Mouse (Mus musculus) myocyte (in vitro differentiated cells): ENCODE results near the gene Lurap1. TPM values are rescaled to one million over a fixed set of nuclear protein-coding genes. Genes with fewer than 3 reads are reported as not detected.

Experiments
- H3K27me3 ChIP-seq: one replicate; pipeline ENCODE4 v1.6.1; 2011; ENCODE audit not compliant: control insufficient read depth, insufficient read depth, insufficient read length
- H3K36me3 ChIP-seq: one replicate; pipeline ENCODE4 v1.6.1; 2011; ENCODE audit not compliant: control insufficient read depth, insufficient read depth
- H3K4me2 ChIP-seq: one replicate; pipeline ENCODE4 v1.6.1; 2011; ENCODE audit warnings: low read depth, control low read depth
- H3K4me3 ChIP-seq: one replicate; pipeline ENCODE4 v1.5.1; 2011; ENCODE audit warnings: mild to moderate bottlenecking, control low read depth, moderate library complexity
- H3K79me2 ChIP-seq: one replicate; pipeline ENCODE4 v1.6.1; 2011; ENCODE audit not compliant: control insufficient read depth, insufficient read depth
- H3ac ChIP-seq: one replicate; pipeline ENCODE4 v1.6.1; 2011; ENCODE audit not compliant: control insufficient read depth, insufficient read length
- CEBPB ChIP-seq: IDR thresholded peaks from 2 replicates; pipeline ENCODE4 v1.6.1; 2011; ENCODE audit warnings: mild to moderate bottlenecking, moderate library complexity; ENCODE audit not compliant: poor library complexity, insufficient read depth, severe bottlenecking
- E2F4 ChIP-seq: IDR thresholded peaks from one replicate; pipeline ENCODE4 v1.6.1; 2011; ENCODE audit warnings: mild to moderate bottlenecking, control low read depth, moderate library complexity; ENCODE audit not compliant: insufficient read depth
- MAX ChIP-seq: IDR thresholded peaks from one replicate; pipeline ENCODE4 v1.6.1; 2011; ENCODE audit warnings: low read depth, mild to moderate bottlenecking, control low read depth
- MYOD1 ChIP-seq, 3 experiments: IDR thresholded peaks; one replicate each; pipeline ENCODE4 v1.6.1; 2011; ENCODE audit warnings: control low read depth in 2 of 3, low read depth in 2 of 3, mild to moderate bottlenecking in 2 of 3, moderate library complexity in 1 of 3; ENCODE audit not compliant: insufficient read length in 2 of 3, control insufficient read depth in 1 of 3
- MYOG ChIP-seq, 3 experiments: IDR thresholded peaks; one replicate each; pipeline ENCODE4 v1.6.1; 2011; ENCODE audit warnings: control low read depth in 2 of 3, low read depth in 2 of 3, mild to moderate bottlenecking in 2 of 3; ENCODE audit not compliant: insufficient read length in 2 of 3, control insufficient read depth in 1 of 3, insufficient read depth in 1 of 3
- POLR2A ChIP-seq: IDR thresholded peaks from one replicate; pipeline ENCODE4 v1.6.1; 2011; ENCODE audit warnings: low read depth, mild to moderate bottlenecking, control low read depth, moderate library complexity; ENCODE audit not compliant: insufficient read length
- POLR2AphosphoS2 ChIP-seq: IDR thresholded peaks from one replicate; pipeline ENCODE4 v1.6.1; 2011; ENCODE audit warnings: low read depth, control low read depth; ENCODE audit not compliant: insufficient read length
- REST ChIP-seq: IDR thresholded peaks from one replicate; pipeline ENCODE4 v1.6.1; 2011; ENCODE audit warnings: mild to moderate bottlenecking, control low read depth, moderate library complexity; ENCODE audit not compliant: insufficient read depth, insufficient read length
- SRF ChIP-seq: IDR thresholded peaks from one replicate; pipeline ENCODE4 v1.6.1; 2011; ENCODE audit warnings: low read depth; ENCODE audit not compliant: control insufficient read depth, insufficient read length
- TCF12 ChIP-seq: IDR thresholded peaks from one replicate; pipeline ENCODE4 v1.6.1; 2011; ENCODE audit warnings: mild to moderate bottlenecking, control low read depth; ENCODE audit not compliant: poor library complexity, insufficient read depth, severe bottlenecking
- TCF3 ChIP-seq: IDR thresholded peaks from one replicate; pipeline ENCODE4 v1.6.1; 2011; ENCODE audit warnings: low read depth, control low read depth; ENCODE audit not compliant: insufficient read length
- USF1 ChIP-seq: IDR thresholded peaks from one replicate; pipeline ENCODE4 v1.6.1; 2011; ENCODE audit warnings: low read depth, mild to moderate bottlenecking, control low read depth, moderate library complexity
- polyA plus RNA-seq: library from polyadenylated mRNA; unstranded; fragments of >200 nt; fragmentation: generic; extraction: Trizol; gene quantifications from one replicate; pipeline ENCODE4 v1.2.1, GENCODE M21; 2012; ENCODE audit warnings: missing spikeins

The Lurap1 gene
- polyA plus RNA-seq, 1 experiment = 1.5 TPM

DNA sequence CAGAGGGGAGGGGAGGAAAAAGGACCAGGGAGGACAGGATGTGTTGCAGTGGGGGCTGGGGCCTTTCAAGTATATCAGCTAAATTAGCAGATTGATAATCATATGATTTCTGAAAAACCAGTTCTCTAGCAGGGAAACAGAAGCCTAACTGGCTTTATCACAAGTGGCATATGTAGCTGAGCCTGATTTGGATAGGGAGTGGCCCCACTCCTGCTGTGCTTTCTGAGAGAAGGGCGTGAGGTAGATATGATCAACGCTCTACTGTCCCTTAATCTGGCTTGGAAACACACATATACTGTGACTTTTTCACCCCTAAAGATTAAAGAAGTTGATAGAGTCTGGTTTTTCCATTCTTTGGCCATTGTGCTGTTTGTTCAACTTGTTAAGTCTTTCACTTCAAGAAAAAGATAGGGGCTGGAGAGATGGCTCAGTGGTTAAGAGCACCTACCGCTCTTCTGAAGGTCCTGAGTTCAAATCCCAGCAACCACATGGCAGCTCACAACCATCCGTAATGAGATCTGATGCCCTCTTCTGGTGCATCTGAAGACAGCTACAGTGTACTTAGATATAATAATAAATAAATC, 25.2 kb downstream of the Lurap1 start:
- Histone ChIP-seq H3K4me3 (no peak overlapping the region), H3K36me3 (no peaks in the 10 kb centered on the region), H3K4me2 (no peak overlapping the region), H3K79me2 (peaks cover 3% of the 10 kb centered on the region), H3ac (no peak overlapping the region), H3K27me3 (no peaks in the 10 kb centered on the region)
- no peak for TF ChIP-seq REST
- TF ChIP-seq POLR2AphosphoS2 = no peak
- TF ChIP-seq SRF = no peak

DNA sequence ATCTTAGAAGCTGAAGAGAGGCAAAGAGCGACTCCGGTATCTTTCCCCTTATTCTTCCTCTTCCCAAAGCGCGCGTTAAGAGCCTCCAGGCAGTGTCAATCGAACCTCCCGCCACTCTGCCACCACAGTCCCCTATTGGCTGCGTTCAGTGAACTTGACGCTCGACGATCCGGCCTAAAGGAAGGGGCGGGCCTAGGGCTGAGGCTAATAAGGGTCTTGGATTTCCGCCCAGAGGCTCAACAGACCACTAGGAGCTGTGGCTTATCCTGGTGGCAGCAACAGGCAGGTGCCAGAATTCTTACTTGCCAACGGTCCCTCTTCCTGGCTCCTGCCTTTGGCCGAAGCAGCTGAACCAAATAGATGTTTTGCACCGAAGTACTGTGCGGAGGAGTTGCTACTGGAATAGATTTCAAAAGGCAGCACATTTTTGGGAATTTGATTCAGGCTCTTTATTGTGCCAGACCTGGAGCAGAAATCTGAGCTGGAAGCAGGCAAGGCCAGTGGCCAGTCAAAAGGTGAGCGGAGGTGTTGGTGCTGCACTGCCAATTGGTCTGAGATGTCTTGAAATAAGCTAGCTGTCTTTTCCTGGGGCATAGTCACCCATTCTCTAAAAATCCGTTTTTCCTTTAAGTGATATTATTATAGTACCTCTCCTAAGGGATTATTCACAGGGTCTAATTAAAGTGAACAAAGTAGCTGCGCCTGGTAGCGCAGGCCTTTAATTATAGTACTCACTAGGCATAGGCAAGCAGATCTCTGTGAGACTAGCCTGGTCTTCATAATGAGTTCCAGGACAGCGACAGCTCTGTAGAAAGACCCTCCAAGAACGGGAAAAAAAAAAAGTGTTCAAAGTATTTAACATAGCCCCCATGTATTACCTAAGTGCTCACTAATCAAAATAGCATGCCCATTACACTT, 27.3 kb downstream of the Lurap1 start, which contains the start of the genes Rad54l and Pomgnt1:
Rad54l (minus strand) TSS at position 89 of the 918 bp plus-strand sequence.
Pomgnt1 (plus strand) TSS at position 239 of the 918 bp plus-strand sequence.
- no peaks in the 10 kb centered on the region for H3K36me3 ChIP-seq
- no peak for TF ChIP-seq POLR2AphosphoS2
- no peak for TF ChIP-seq TCF12
- no peak for TF ChIP-seq TCF3
- TF ChIP-seq MYOG (IDR thresholded peaks at IDR 0.05; ENCODE audit: control insufficient read depth in 1 of 3, insufficient read depth in 1 of 3, insufficient read length in 2 of 3, low read depth in 2 of 3) = no peak
- peak; percentile 93 for TF ChIP-seq SRF
- TF ChIP-seq POLR2A = peak; percentile 67
- TF ChIP-seq REST = no peak
- peak in 1 of 3 experiments; percentile 22 for TF ChIP-seq MYOD1 (IDR thresholded peaks at IDR 0.05; ENCODE audit: control insufficient read depth in 1 of 3, insufficient read length in 2 of 3, low read depth in 2 of 3)
- peak; percentile 94 for TF ChIP-seq E2F4
- TF ChIP-seq USF1 = no peak
- no peak for TF ChIP-seq MAX
- TF ChIP-seq CEBPB = no peak
- H3K79me2 ChIP-seq = peaks cover 3% of the 10 kb centered on the region
- no peaks in the 10 kb centered on the region for H3K27me3 ChIP-seq
- H3ac ChIP-seq = no peak within 1 kb of the TSS
- peak within 1 kb of the TSS; percentile 44 for H3K4me3 ChIP-seq
- peak within 1 kb of the TSS; percentile 100 for H3K4me2 ChIP-seq

DNA sequence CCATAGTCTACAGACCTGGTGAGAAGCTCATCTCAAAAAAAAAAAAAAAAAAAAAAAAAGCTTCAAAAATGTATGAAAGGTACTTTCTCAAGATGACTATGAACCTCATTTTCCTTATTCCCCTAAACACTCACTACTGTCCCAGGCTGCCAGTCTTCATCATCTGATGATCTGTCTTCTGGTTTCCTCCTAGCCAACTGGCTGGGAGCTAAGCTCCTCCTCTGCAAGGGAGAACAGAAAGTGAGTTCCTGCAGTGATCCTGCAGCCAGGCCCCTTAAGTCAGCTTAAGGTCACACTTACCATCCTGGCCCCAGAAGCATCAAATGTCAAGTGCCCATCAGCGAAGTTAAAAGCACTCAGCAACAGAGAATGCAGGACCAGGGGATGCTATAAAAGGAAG, 28.4 kb downstream of the Lurap1 start:
- Histone ChIP-seq H3K36me3 (no peaks in the 10 kb centered on the region), H3K4me3 (peak overlapping the region; percentile 44), H3K27me3 (no peaks in the 10 kb centered on the region), H3K4me2 (peak overlapping the region; percentile 100), H3K79me2 (peaks cover 3% of the 10 kb centered on the region), H3ac (no peak overlapping the region)
- TF ChIP-seq E2F4 = no peak
- no peak for TF ChIP-seq MAX
- TF ChIP-seq MYOG (IDR thresholded peaks at IDR 0.05; ENCODE audit: control insufficient read depth in 1 of 3, insufficient read depth in 1 of 3, insufficient read length in 2 of 3, low read depth in 2 of 3) = no peak
- no peak for TF ChIP-seq TCF12
- TF ChIP-seq POLR2A = no peak

DNA sequence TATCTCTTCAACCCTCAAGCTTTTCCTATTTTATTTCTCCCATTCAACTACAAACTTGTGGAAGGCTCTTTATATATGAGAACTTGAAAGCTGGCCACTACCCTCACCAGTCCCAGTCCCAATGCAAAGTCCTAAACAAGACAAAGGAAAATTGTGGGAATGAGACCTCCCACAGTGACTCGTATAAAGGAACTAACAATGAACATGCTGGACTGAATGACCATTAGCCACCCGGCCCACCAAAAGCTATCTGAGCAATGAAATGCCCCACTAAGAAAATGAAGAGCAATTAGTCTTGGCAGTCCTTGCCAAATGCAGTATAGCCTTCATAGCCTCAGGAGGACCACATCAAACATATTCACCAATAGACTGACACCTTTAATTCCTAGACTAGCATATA, 39.7 kb downstream of the Lurap1 start:
- TF ChIP-seq SRF (no peak), MAX (no peak), E2F4 (no peak), POLR2AphosphoS2 (no peak), POLR2A (no peak), USF1 (no peak), REST (no peak), CEBPB (no peak), TCF12 (no peak), MYOG (IDR thresholded peaks at IDR 0.05; ENCODE audit: control insufficient read depth in 1 of 3, insufficient read depth in 1 of 3, insufficient read length in 2 of 3, low read depth in 2 of 3) (no peak), MYOD1 (IDR thresholded peaks at IDR 0.05; ENCODE audit: control insufficient read depth in 1 of 3, insufficient read length in 2 of 3, low read depth in 2 of 3) (no peak), TCF3 (no peak)
- H3K36me3 ChIP-seq = no peaks in the 10 kb centered on the region
- no peak overlapping the region for H3ac ChIP-seq

DNA sequence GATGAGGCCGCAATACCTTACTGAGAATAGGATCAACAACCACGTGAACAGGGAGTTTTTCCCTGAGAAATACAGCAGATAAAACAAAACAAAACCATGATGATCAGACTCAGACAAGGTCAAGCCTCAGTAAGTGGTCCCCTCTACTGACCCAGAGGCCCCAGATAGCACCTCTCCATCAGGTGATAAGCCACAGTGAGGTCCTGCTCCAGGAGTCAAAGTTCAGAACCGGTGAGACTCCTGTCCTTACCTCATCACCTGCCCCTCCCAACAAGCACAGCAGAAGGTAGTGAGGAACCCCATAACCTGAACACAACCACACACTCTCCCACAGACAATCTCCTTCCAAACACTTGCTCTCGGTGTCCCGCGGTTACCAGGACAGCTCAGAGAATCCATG, 40.4 kb downstream of the Lurap1 start:
- Histone ChIP-seq H3K36me3 (no peaks in the 10 kb centered on the region), H3K4me2 (no peak overlapping the region), H3ac (no peak overlapping the region), H3K79me2 (no peaks in the 10 kb centered on the region), H3K27me3 (no peaks in the 10 kb centered on the region), H3K4me3 (no peak overlapping the region)
- TF ChIP-seq POLR2A = no peak
- TF ChIP-seq E2F4 = no peak

More for the DNA sequence above, 39.7 kb downstream of the Lurap1 start:
- H3K27me3 ChIP-seq = no peaks in the 10 kb centered on the region
- no peak overlapping the region for H3K4me2 ChIP-seq
- no peak overlapping the region for H3K4me3 ChIP-seq
- H3K79me2 ChIP-seq = no peaks in the 10 kb centered on the region
